Mouse (Mus musculus): ENCODE data around the gene Wdfy3. TPM values are rescaled to one million over a fixed set of nuclear protein-coding genes. Genes with fewer than 3 reads are reported as not detected.
A peak's percentile ranks its signal among the peaks of the same experiment; 100 is the strongest.
"Not testable (repeated sequence)": the region's sequence is repeated elsewhere in the genome, so short reads cannot be mapped to it uniquely, and the experiment has no call there.

The Wdfy3 gene
- polyA plus RNA-seq, 1 experiment from 2014 or later = 24.2 TPM

DNA sequence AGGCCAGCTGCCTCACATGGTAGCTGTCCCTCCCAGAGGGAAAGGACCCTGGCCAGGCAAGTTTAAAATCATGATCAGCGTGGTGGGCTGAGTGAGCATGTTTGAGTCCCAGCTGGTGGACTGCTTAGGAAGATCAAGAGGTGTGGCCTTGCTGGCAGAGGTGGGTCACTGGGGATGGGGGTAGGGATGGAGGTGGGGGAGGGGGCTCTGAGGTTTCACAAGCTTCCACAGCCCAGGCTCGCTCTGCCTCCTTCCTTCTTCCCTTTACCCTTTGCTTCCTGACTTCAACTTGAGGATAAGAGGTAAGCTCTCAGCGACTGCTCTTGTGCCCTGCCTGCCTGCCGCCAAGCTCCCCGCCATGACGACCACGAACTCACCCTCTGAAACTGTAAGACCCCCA lies 222.4 kb downstream of the Wdfy3 start:
- DNase-seq (ENCODE audit: low spot score) = no peak
- WGBS = 86% methylated on average over 7 of the region's 7 CpGs
- Histone ChIP-seq H3K4me1 (replicated peaks) (no peaks in the 10 kb centered on the region), H3K36me3 (peaks cover 100% of the 10 kb centered on the region), H3K27ac (no peak overlapping the region), H3K27me3 (ENCODE audit: insufficient read depth, poor library complexity, severe bottlenecking) (no peaks in the 10 kb centered on the region), H3K4me3 (no peak overlapping the region), H3K9me3 (no peaks in the 10 kb centered on the region)

DNA sequence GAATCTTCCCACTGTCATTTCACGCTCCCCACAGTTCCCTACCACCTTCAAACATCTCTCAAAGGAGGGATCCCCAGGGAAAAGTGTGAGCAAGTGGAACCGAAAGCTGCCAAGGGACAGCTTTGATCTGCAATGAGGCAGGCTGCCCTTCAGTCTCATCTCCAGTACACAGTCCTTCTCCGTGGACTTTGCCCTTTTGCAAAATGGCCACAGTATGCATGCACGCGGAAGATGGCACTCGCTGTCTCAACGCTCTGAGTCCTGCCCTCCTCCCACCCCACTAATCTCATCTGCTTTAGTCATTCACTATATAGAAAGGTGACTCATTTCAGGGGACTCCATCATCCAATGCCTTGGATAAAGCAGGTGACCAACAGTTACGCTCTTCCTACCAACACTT lies 223.8 kb downstream of the Wdfy3 start:
- peaks cover 100% of the 10 kb centered on the region for H3K36me3 ChIP-seq
- no peak for DNase-seq (ENCODE audit: low spot score)
- WGBS = 96% methylated on average over 8 of the region's 8 CpGs

DNA sequence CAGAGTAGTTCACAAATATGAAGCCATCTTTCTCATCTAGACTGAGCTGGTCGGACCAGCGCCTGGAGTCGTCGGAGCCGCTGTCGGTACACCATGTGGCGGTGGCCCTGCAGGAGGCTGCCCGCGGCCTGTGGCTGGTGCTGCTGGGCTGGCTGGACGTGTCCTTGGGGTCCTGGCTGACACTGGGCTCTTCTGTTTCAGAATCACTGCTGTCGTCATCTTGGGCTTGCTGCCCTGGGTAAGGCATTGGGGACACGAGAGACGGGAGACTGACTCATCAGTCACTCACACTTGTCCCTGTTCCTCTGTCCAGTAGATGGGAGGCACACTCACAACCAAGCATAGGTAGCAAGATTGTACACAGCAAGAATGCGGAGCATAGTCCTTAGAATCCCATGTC lies 224.7 kb downstream of the Wdfy3 start:
- H3K27ac ChIP-seq = no peak overlapping the region
- no peaks in the 10 kb centered on the region for H3K27me3 ChIP-seq (ENCODE audit: insufficient read depth, poor library complexity, severe bottlenecking)
- DNase-seq (ENCODE audit: low spot score) = no peak
- WGBS = 95% methylated on average over 14 of the region's 14 CpGs
- H3K9me3 ChIP-seq = no peaks in the 10 kb centered on the region
- no peak overlapping the region for H3K4me3 ChIP-seq
- peaks cover 100% of the 10 kb centered on the region for H3K36me3 ChIP-seq
- H3K4me1 ChIP-seq (replicated peaks) = no peaks in the 10 kb centered on the region

More for the DNA sequence above, 223.8 kb downstream of the Wdfy3 start:
- H3K27me3 ChIP-seq (ENCODE audit: insufficient read depth, poor library complexity, severe bottlenecking) = no peaks in the 10 kb centered on the region
- H3K4me1 ChIP-seq (replicated peaks) = no peaks in the 10 kb centered on the region
- no peaks in the 10 kb centered on the region for H3K9me3 ChIP-seq
- H3K4me3 ChIP-seq = no peak overlapping the region
- no peak overlapping the region for H3K27ac ChIP-seq

DNA sequence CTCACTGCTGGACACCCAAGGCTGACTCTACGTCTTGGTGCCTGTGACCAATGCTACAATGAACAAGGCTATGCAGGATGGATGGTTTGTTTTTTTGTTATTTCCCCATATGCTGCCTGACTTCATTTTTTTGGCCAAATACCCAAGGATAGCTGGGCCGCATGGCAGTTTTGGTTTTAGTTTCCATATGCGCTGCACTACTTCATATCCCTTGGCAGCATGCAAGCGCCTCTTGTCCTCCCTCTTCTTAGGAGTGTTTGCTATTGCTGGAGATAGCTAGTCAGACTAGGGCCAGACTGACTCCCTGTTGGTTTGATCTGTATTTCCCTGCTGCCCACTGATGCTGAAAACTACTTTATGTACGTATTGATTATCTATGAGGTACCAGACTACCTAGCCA lies 229.2 kb downstream of the Wdfy3 start:
- Histone ChIP-seq H3K27me3 (ENCODE audit: insufficient read depth, poor library complexity, severe bottlenecking) (no peaks in the 10 kb centered on the region), H3K36me3 (peaks cover 100% of the 10 kb centered on the region), H3K4me3 (no peak overlapping the region), H3K27ac (no peak overlapping the region), H3K4me1 (replicated peaks) (no peaks in the 10 kb centered on the region), H3K9me3 (no peaks in the 10 kb centered on the region)
- DNase-seq (ENCODE audit: low spot score) = no peak
- WGBS = 98% methylated on average over 5 of the region's 5 CpGs

DNA sequence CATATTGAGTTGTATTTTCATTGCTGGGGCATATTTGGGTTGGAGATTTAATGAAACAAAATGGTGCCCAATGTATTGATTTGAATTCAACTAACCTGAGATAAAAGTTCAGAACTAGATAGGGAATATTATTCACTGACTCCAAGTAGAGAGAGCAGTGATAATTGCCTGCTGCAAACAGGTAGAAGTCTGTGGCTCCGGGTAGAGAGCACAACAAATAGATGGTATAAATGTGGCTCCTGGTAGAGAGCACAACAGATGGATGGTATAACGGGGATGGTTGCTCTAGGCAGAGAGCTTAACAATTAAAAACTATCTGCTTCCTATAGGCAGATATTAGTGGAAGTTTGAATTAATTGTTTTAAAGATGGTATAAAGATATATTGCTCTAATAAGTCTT lies 232.1 kb downstream of the Wdfy3 start:
- not testable (repeated sequence) for H3K27ac ChIP-seq; H3K9me3 ChIP-seq; H3K27me3 ChIP-seq (ENCODE audit: insufficient read depth, poor library complexity, severe bottlenecking); DNase-seq (ENCODE audit: low spot score); H3K4me3 ChIP-seq; H3K4me1 ChIP-seq (replicated peaks)
- peaks cover 93% of the 10 kb centered on the region for H3K36me3 ChIP-seq
- 95% methylated on average over 2 of the region's 2 CpGs for WGBS

DNA sequence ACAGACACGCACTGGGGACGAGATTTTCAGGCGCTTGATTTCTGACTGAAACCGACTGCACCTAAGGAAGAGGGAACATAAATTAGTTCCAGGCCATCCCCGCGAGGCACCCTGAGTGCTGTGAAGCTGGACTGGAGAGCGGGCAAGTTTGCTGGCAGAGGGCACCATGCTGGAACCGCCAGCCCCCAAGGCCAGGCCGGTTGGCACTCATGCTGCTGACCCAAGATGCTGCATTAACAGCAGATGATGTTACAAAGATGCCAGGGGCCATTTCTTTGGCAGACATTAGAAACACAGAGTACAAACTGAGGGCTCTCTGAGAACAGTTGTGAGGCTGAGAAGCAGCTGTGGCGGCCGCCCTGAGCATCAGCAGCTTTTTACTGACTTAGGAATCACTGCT lies 233.5 kb downstream of the Wdfy3 start:
- H3K27me3 ChIP-seq (ENCODE audit: insufficient read depth, poor library complexity, severe bottlenecking) = no peaks in the 10 kb centered on the region
- peaks cover 93% of the 10 kb centered on the region for H3K36me3 ChIP-seq
- 95% methylated on average over 11 of the region's 11 CpGs for WGBS
- H3K4me1 ChIP-seq (replicated peaks) = no peaks in the 10 kb centered on the region
- no peak for DNase-seq (ENCODE audit: low spot score)
- H3K4me3 ChIP-seq = no peak overlapping the region
- no peaks in the 10 kb centered on the region for H3K9me3 ChIP-seq
- H3K27ac ChIP-seq = no peak overlapping the region

DNA sequence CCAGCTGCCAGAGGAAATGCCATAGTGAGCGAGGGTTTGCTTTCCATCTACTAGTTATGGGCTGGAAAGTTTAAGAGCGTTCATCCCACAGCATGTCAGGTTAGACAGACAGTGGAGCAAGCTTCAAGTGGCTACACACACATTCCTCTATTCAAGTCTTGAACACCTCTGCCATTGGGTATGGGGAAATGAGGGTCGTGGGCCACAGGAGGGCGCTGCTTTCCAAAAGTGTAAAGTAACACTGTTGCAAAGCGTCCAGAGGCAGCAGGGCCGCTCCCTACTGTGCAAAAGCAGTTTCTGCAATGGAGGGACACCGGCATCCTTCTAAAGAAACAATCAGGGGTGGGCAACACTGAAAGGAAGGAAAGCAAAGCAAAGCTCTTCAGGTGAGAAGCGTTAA lies 235.8 kb downstream of the Wdfy3 start:
- peaks cover 72% of the 10 kb centered on the region for H3K36me3 ChIP-seq

DNA sequence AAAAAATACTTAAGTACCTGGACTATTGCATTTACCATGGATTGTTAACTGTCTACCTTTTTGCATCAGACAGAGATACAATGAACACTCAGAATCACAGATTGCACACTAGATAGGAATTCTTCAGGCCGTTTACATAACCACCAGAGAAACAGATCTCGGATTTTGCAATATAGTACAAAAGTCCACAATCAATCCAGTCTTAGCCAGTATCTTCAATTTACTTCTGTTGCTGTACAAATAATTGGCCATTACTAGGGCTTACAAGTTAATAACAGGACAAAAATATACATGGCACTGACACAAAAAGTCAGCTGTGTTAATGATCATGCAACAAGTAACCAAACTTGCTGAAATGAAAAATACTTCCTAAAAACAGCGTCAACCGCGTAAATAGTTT lies 236.7 kb downstream of the Wdfy3 start:
- no peak overlapping the region for H3K27ac ChIP-seq
- WGBS = 94% methylated on average over 5 of the region's 5 CpGs
- H3K4me3 ChIP-seq = no peak overlapping the region
- no peaks in the 10 kb centered on the region for H3K9me3 ChIP-seq
- peaks cover 63% of the 10 kb centered on the region for H3K36me3 ChIP-seq
- H3K27me3 ChIP-seq (ENCODE audit: insufficient read depth, poor library complexity, severe bottlenecking) = no peaks in the 10 kb centered on the region
- no peaks in the 10 kb centered on the region for H3K4me1 ChIP-seq (replicated peaks)
- DNase-seq (ENCODE audit: low spot score) = no peak

More for the DNA sequence above, 235.8 kb downstream of the Wdfy3 start:
- no peaks in the 10 kb centered on the region for H3K9me3 ChIP-seq
- 64% methylated on average over 8 of the region's 8 CpGs for WGBS
- no peaks in the 10 kb centered on the region for H3K27me3 ChIP-seq (ENCODE audit: insufficient read depth, poor library complexity, severe bottlenecking)
- no peaks in the 10 kb centered on the region for H3K4me1 ChIP-seq (replicated peaks)
- no peak overlapping the region for H3K27ac ChIP-seq
- DNase-seq (ENCODE audit: low spot score) = no peak
- H3K4me3 ChIP-seq = no peak overlapping the region

DNA sequence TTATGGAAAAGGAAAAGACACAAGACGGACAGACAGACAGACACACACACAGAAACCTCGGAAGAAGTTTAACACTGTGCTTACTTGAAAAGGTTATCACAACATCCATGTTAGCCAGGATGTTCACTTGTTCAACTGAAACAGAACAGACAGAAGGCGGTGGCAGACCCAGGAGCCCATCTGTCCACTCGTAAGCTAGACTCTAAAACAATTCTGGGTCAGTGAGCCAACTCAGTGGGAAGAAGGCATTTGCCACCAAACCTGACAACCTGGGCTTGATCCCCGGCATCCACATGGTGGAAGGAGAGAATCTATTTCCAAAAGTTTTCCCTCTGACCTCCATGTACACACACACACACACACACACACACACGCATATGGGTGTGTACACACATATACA lies 237.7 kb downstream of the Wdfy3 start:
- Histone ChIP-seq H3K9me3 (no peaks in the 10 kb centered on the region), H3K27me3 (ENCODE audit: insufficient read depth, poor library complexity, severe bottlenecking) (peaks cover 3% of the 10 kb centered on the region), H3K36me3 (peaks cover 54% of the 10 kb centered on the region), H3K4me1 (replicated peaks) (peaks cover 7% of the 10 kb centered on the region), H3K4me3 (no peak overlapping the region), H3K27ac (no peak overlapping the region)
- WGBS = 92% methylated on average over 6 of the region's 6 CpGs
- no peak for DNase-seq (ENCODE audit: low spot score)

DNA sequence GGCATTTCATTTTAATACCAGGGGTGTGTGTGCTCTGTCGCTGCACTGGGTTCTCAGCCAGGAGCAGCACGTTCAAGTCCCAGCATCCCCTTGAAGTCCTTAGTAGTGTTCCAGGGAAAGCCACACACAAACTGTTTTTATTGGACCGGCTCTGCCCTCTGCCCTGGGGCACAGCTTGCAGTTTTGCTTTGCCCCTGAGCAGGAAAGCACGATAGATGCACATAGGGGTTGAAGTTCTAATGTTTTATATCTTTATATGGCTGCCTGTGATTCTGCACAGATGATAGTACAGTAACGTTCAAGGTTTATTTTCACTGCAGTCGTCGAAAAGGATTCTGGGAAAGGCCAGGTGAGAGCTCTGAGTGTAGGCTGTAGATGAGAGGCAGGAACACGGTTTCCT lies 239.5 kb downstream of the Wdfy3 start:
- 81% methylated on average over 8 of the region's 8 CpGs for WGBS
- DNase-seq (ENCODE audit: low spot score) = no peak
- H3K27ac ChIP-seq = no peak overlapping the region
- H3K27me3 ChIP-seq (ENCODE audit: insufficient read depth, poor library complexity, severe bottlenecking) = peaks cover 12% of the 10 kb centered on the region
- no peaks in the 10 kb centered on the region for H3K9me3 ChIP-seq
- no peak overlapping the region for H3K4me3 ChIP-seq
- H3K4me1 ChIP-seq (replicated peaks) = peaks cover 25% of the 10 kb centered on the region
- H3K36me3 ChIP-seq = peaks cover 35% of the 10 kb centered on the region

DNA sequence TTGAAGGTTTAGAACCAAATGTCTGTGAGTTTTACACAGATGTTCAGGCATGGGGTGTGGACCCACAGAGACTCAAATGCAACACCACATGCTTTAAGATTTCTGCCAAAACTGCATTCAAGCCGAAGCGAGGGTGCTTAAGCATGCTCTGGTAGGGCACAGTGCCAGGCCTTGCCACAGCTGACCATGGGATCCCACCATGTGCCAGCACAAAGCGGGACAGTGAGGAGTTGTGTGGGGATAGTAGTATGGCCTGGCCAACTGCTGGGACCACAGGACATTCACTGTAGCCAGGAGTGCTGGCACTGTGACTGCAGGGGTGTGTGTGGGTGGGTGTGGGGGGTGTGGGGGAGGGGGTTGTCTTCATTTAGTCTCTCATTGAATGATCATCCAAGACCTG lies 240.8 kb downstream of the Wdfy3 start:
- Histone ChIP-seq H3K27ac (no peak overlapping the region), H3K36me3 (peaks cover 25% of the 10 kb centered on the region), H3K4me3 (no peak overlapping the region), H3K9me3 (no peaks in the 10 kb centered on the region), H3K4me1 (replicated peaks) (peaks cover 32% of the 10 kb centered on the region), H3K27me3 (ENCODE audit: insufficient read depth, poor library complexity, severe bottlenecking) (peaks cover 18% of the 10 kb centered on the region)
- DNase-seq (ENCODE audit: low spot score) = no peak
- 91% methylated on average over 3 of the region's 3 CpGs for WGBS

DNA sequence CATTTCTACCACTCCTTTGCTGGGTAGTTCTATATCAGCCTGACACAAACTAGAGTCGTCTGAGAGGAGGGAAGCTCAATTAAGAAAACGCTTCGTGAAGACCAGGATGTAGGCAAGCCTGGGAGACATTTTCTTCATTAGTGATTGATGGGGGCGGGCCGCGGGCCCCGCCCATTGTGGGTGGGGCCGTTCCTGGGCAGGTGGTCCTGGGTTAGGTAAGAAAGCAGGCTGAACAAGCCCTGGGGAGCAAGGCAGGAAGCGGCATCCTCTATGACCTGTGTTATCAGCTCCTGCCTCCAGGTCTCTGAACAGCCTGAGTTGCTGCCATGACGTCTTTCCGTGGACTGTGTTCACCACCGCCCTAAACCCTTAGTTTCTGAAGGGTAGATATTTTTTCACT lies 242.2 kb downstream of the Wdfy3 start:
- Histone ChIP-seq H3K27me3 (ENCODE audit: insufficient read depth, poor library complexity, severe bottlenecking) (peaks cover 24% of the 10 kb centered on the region), H3K27ac (no peak overlapping the region), H3K4me1 (replicated peaks) (peaks cover 38% of the 10 kb centered on the region), H3K36me3 (peaks cover 15% of the 10 kb centered on the region), H3K4me3 (no peak overlapping the region), H3K9me3 (no peaks in the 10 kb centered on the region)
- DNase-seq (ENCODE audit: low spot score) = no peak
- 41% methylated on average over 12 of the region's 12 CpGs for WGBS

DNA sequence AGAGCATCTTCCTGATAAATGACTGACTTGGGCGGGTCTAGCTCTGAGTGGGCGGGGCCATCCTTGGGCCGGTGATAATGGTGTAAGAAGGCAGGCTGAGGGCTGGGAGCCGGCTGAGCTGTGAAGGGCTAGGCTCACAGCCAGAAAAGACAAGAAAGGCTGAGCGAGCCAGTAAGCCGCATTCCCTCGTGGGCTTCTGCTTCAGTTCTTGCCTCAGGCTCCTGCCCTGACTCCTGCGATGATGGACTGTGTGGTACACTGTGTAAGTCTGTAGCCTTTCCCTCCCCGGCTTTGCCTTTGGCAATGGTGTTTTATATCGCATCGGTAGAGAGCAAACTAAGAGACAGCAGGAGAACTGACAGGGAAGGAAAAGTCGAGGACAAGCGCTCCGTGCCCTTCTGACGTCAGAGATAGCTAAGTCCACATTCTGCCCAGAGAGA lies 243.2 kb downstream of the Wdfy3 start:
- H3K36me3 ChIP-seq = peaks cover 6% of the 10 kb centered on the region
- 11% methylated on average over 15 of the region's 15 CpGs for WGBS
- peak overlapping the region; percentile 62; the same call in 1 of the 2 replicates for H3K27ac ChIP-seq

More for the DNA sequence above, 243.2 kb downstream of the Wdfy3 start:
- H3K9me3 ChIP-seq = no peaks in the 10 kb centered on the region
- H3K4me3 ChIP-seq = peak overlapping the region; percentile 38
- peaks cover 48% of the 10 kb centered on the region for H3K4me1 ChIP-seq (replicated peaks)
- H3K27me3 ChIP-seq (ENCODE audit: insufficient read depth, poor library complexity, severe bottlenecking) = peaks cover 24% of the 10 kb centered on the region
- peak; percentile 64 for DNase-seq (ENCODE audit: low spot score)
